ENCODE assay signal across 9 mouse cellular contexts in genomic region chr1:73986268-73987045, GRCm38 (mm10).
DNase-seq lines count a peak whose midpoint lies in the region; ATAC-seq and TF ChIP-seq lines count a peak whose summit lies in the region.
"Had no signal": no experiment of that assay in that cellular context is flagged by ENCODE, and none has a peak within 500 bp of the region (broad histone marks: within the 10 kb centered on the region; RNA-seq: fewer than 3 reads in every experiment).

No protein-coding gene starts in this region.

- no peak overlapping the region for H3K4me2 ChIP-seq in CH12.LX (ENCODE audit: insufficient read depth, low read depth, poor library complexity, severe bottlenecking)
- H3K4me2 ChIP-seq in forebrain, postnatal 0 days (ENCODE audit: low read depth) = no peak overlapping the region
- H3K4me2 ChIP-seq: midbrain, embryonic 12.5 days had no signal

- dilution Hi-C loops in CH12.LX (cut with MboI; ENCODE audit: extremely low pct_ligation_motif_present, extremely low pct_unique_long_range_greater_than_20kb, low sequenced_read_pairs) = no loop called here

- peak; percentile 63 to 96 for TF ChIP-seq CTCF in CH12.LX (conservative IDR thresholded peaks at IDR 0.05 in 1 of 2, IDR thresholded peaks at IDR 0.05 in 1 of 2; ENCODE audit: low read depth in 2 of 2, low read length in 2 of 2)
- TF ChIP-seq CTCF in bone marrow, adult 2 months (IDR thresholded peaks at IDR 0.05; ENCODE audit: control insufficient read depth, insufficient read depth, low read length) = peak; percentile 30; the same call in 1 of the 2 replicates
- TF ChIP-seq CTCF in forebrain, postnatal 0 days (IDR thresholded peaks at IDR 0.05; ENCODE audit: low read depth) = peak; percentile 85
- TF ChIP-seq CTCF in left cerebral cortex, adult 2 months (IDR thresholded peaks at IDR 0.05) = peak; percentile 81

- TF ChIP-seq POLR2A in CH12.LX (IDR thresholded peaks at IDR 0.05; ENCODE audit: low read depth, low read length) = no peak
- no peak for TF ChIP-seq POLR2A in bone marrow, adult 2 months (IDR thresholded peaks at IDR 0.05; ENCODE audit: borderline replicate concordance, control insufficient read depth, low read depth, low read length)

- no peak overlapping the region for H3K4me3 ChIP-seq in CH12.LX (replicated peaks in 1 of 3; ENCODE audit: low read depth in 2 of 3, low read length in 2 of 3, poor library complexity in 1 of 3)
- no peak overlapping the region for H3K4me3 ChIP-seq in bone marrow, adult 2 months (replicated peaks; ENCODE audit: control insufficient read depth, low read depth, low read length)
- no peak overlapping the region for H3K4me3 ChIP-seq in forebrain, postnatal 0 days (ENCODE audit: low read depth, low read length)
- no peak overlapping the region for H3K4me3 ChIP-seq in left cerebral cortex, adult 2 months
- H3K4me3 ChIP-seq: midbrain, embryonic 12.5 days had no signal

- H3K9ac ChIP-seq in CH12.LX (ENCODE audit: insufficient read depth, low read depth) = no peak overlapping the region
- no peak overlapping the region for H3K9ac ChIP-seq in forebrain, postnatal 0 days
- H3K9ac ChIP-seq: midbrain, embryonic 12.5 days had no signal

- intact Hi-C loops in left cerebral cortex, adult 2 months (cut with DNase I) = loop anchor here (1.0 kb wide), 1 partner anchor 84 kb away; no protein-coding TSS in a partner anchor

- WGBS in bone marrow, adult 2 months = 45% methylated on average over 6 of the region's 6 CpGs
- WGBS in forebrain, postnatal 0 days = 43% methylated on average over 6 of the region's 6 CpGs

- no peaks in the 10 kb centered on the region for H3K36me3 ChIP-seq in CH12.LX (replicated peaks in 1 of 2; ENCODE audit: control insufficient read depth in 1 of 2, insufficient read depth in 1 of 2, low read length in 1 of 2)
- 0 out of 2 replicates have a peak, but pooled peaks cover 3% of the 10 kb centered on the region for H3K36me3 ChIP-seq in forebrain, postnatal 0 days (ENCODE audit: insufficient read depth)
- H3K36me3 ChIP-seq: midbrain, embryonic 12.5 days had no signal

- H3K4me1 ChIP-seq in CH12.LX (ENCODE audit: control insufficient read depth in 1 of 2, insufficient read depth in 2 of 2) = peaks cover 0 to 9% of the 10 kb centered on the region in 2 experiments; a peak in 1 of 4 replicates
- H3K4me1 ChIP-seq in bone marrow, adult 2 months (ENCODE audit: control insufficient read depth, insufficient read depth, low read length) = no peaks in the 10 kb centered on the region
- H3K4me1 ChIP-seq in forebrain, postnatal 0 days (ENCODE audit: insufficient read depth) = no peaks in the 10 kb centered on the region
- H3K4me1 ChIP-seq: midbrain, embryonic 12.5 days had no signal

- H3K27me3 ChIP-seq in CH12.LX (replicated peaks) = peaks cover 6% of the 10 kb centered on the region
- no peaks in the 10 kb centered on the region for H3K27me3 ChIP-seq in forebrain, postnatal 0 days (ENCODE audit: insufficient read depth, low read length)
- H3K27me3 ChIP-seq: midbrain, embryonic 12.5 days had no signal

- H3K79me2 ChIP-seq in CH12.LX (replicated peaks; ENCODE audit: control insufficient read depth, extremely low read depth, insufficient read depth, poor library complexity, severe bottlenecking) = no peaks in the 10 kb centered on the region

- no peaks in the 10 kb centered on the region for H3K9me3 ChIP-seq in CH12.LX (replicated peaks; ENCODE audit: low read length)
- no peaks in the 10 kb centered on the region for H3K9me3 ChIP-seq in forebrain, postnatal 0 days (ENCODE audit: low read length)
- H3K9me3 ChIP-seq: midbrain, embryonic 12.5 days had no signal

- no peak overlapping the region for H3K27ac ChIP-seq in CH12.LX (ENCODE audit: insufficient read depth, low read depth)
- no peak overlapping the region for H3K27ac ChIP-seq in bone marrow, adult 2 months (ENCODE audit: control insufficient read depth, insufficient read depth, low read depth, low read length, poor library complexity)
- no peak overlapping the region for H3K27ac ChIP-seq in forebrain, postnatal 0 days (ENCODE audit: low read depth, low read length)
- no peak overlapping the region for H3K27ac ChIP-seq in left cerebral cortex, adult 2 months
- H3K27ac ChIP-seq: midbrain, embryonic 12.5 days had no signal

- in situ Hi-C loops in CH12.LX (cut with MboI; ENCODE audit: low pct_ligation_motif_present, low pct_unique_long_range_greater_than_20kb, low sequenced_read_pairs) = loop anchor here (5.0 kb wide), 1 partner anchor 84 kb away; no protein-coding TSS in a partner anchor

- peak; percentile 43; the same call in 1 of the 2 replicates for ATAC-seq in forebrain, postnatal 0 days

- DNase-seq in kidney, postnatal 14 days = peak; percentile 54
- no peak for DNase-seq in kidney, adult 18-20 months
- peak; percentile 77 for DNase-seq in CH12.LX (ENCODE audit: extremely low read depth)
- peak; percentile 83 for DNase-seq in forebrain, postnatal 0 days
- peak; percentile 43 to 49 for DNase-seq in left cerebral cortex, adult 2 months (ENCODE audit: extremely low spot score in 1 of 2, low spot score in 2 of 2)
- DNase-seq in right cerebral cortex, postnatal 10 days (ENCODE audit: low spot score in 2 of 2) = peak; percentile 63 to 79
- no peak for DNase-seq in adrenal gland, adult 2 months

- peak; percentile 93 for TF ChIP-seq RAD21 in CH12.LX (IDR thresholded peaks at IDR 0.05; ENCODE audit: low read depth, low read length)

- no peak for TF ChIP-seq EP300 in CH12.LX (IDR thresholded peaks at IDR 0.05; ENCODE audit: low read length)

TF ChIP-seq in CH12.LX, 34 proteins besides CTCF, POLR2A, EP300 and RAD21:
- TF ChIP-seq ZNF384 (IDR thresholded peaks at IDR 0.05; ENCODE audit: low read depth, low read length) (peak; percentile 99), SMC3 (IDR thresholded peaks at IDR 0.05; ENCODE audit: low read depth, low read length) (peak; percentile 98), TBP (conservative IDR thresholded peaks at IDR 0.05; ENCODE audit: low read depth, low read length) (no peak), ZC3H11A (IDR thresholded peaks at IDR 0.05; ENCODE audit: low read depth, low read length) (peak; percentile 93)

Comparison
In these comparisons a context has a peak if more than half of its experiments do, and no peak if none do; other contexts are left out.
1. DNase-seq: peak in kidney, postnatal 14 days (single experiment), CH12.LX (single experiment), forebrain, postnatal 0 days (single experiment), left cerebral cortex, adult 2 months (2 of 2) and right cerebral cortex, postnatal 10 days (2 of 2); none in kidney, adult 18-20 months (single experiment) and adrenal gland, adult 2 months (single experiment).
2. CTCF ChIP-seq: peak in every context shown above with its lines; median percentile 85 in forebrain, postnatal 0 days; 81 in left cerebral cortex, adult 2 months; 80 in CH12.LX; 30 in bone marrow, adult 2 months.